Mouse (Mus musculus): Measurements from ENCODE around the gene C9. TPM values are rescaled to one million over a fixed set of nuclear protein-coding genes. Genes with fewer than 3 reads are reported as not detected.

C9 gene
- total and polyA plus RNA-seq, 2 experiments from 2014 or later = not detected

GRCm38 (mm10) chr15:6519417-6520255 lies 74.5 kb downstream of the C9 start:
- no peak overlapping the region for H3K9ac ChIP-seq (replicated peaks; ENCODE audit: low read depth, low read length)
- H3K27me3 ChIP-seq (ENCODE audit: control insufficient read depth, insufficient read depth, low read length) = no peaks in the 10 kb centered on the region
- no peaks in the 10 kb centered on the region for H3K9me3 ChIP-seq (replicated peaks; ENCODE audit: control insufficient read depth, low read length)
- H3K4me3 ChIP-seq (ENCODE audit: low read depth, low read length) = no peak overlapping the region
- WGBS = 78% methylated on average over 19 of the region's 19 CpGs
- DNase-seq (ENCODE audit: low spot score) = no peak
- no peak for TF ChIP-seq CTCF (IDR thresholded peaks at IDR 0.05; ENCODE audit: low read depth)
- TF ChIP-seq EP300 (IDR thresholded peaks at IDR 0.05; ENCODE audit: low read depth) = no peak
- no peak for ATAC-seq (ENCODE audit: insufficient read depth, low read depth)
- H3K27ac ChIP-seq (ENCODE audit: low read depth) = no peak overlapping the region
- no peaks in the 10 kb centered on the region for H3K36me3 ChIP-seq (replicated peaks; ENCODE audit: control insufficient read depth, insufficient read depth, low read length)
- H3K4me2 ChIP-seq (ENCODE audit: low read depth, low read length) = no peak overlapping the region
- H3K4me1 ChIP-seq (ENCODE audit: control insufficient read depth, insufficient read depth) = no peaks in the 10 kb centered on the region

- ATAC-seq (ENCODE audit: insufficient read depth, low read depth) (no peak), DNase-seq (ENCODE audit: low spot score) (no peak)
- no peaks in the 10 kb centered on the region for H3K27me3 ChIP-seq (ENCODE audit: control insufficient read depth, insufficient read depth, low read length)
- H3K36me3 ChIP-seq (replicated peaks; ENCODE audit: control insufficient read depth, insufficient read depth, low read length) = no peaks in the 10 kb centered on the region
- TF ChIP-seq CTCF (IDR thresholded peaks at IDR 0.05; ENCODE audit: low read depth) = no peak
- no peak for TF ChIP-seq EP300 (IDR thresholded peaks at IDR 0.05; ENCODE audit: low read depth)
- H3K9me3 ChIP-seq (replicated peaks; ENCODE audit: control insufficient read depth, low read length) = no peaks in the 10 kb centered on the region
- H3K9ac ChIP-seq (replicated peaks; ENCODE audit: low read depth, low read length) = no peak overlapping the region
- H3K27ac ChIP-seq (ENCODE audit: low read depth) = no peak overlapping the region
- H3K4me1 ChIP-seq (ENCODE audit: control insufficient read depth, insufficient read depth) = no peaks in the 10 kb centered on the region
- 51% methylated on average over 10 of the region's 10 CpGs for WGBS
- H3K4me2 ChIP-seq (ENCODE audit: low read depth, low read length) = no peak overlapping the region
- no peak overlapping the region for H3K4me3 ChIP-seq (ENCODE audit: low read depth, low read length)
These were observed 75.5 kb downstream of the C9 start for GRCm38 (mm10) chr15:6520505-6521155.

GRCm38 (mm10) chr15:6522653-6523167 lies 77.6 kb downstream of the C9 start, which contains the start of gene Fyb:
Fyb (plus strand) TSS chr15:6522853.
- H3K9ac ChIP-seq (replicated peaks; ENCODE audit: low read depth, low read length) = no peak within 1 kb of the TSS
- H3K4me3 ChIP-seq (ENCODE audit: low read depth, low read length) = no peak within 1 kb of the TSS
- DNase-seq (ENCODE audit: low spot score) = no peak
- no peak for ATAC-seq (ENCODE audit: insufficient read depth, low read depth)
- H3K36me3 ChIP-seq (replicated peaks; ENCODE audit: control insufficient read depth, insufficient read depth, low read length) = no peaks in the 10 kb centered on the region
- no peaks in the 10 kb centered on the region for H3K27me3 ChIP-seq (ENCODE audit: control insufficient read depth, insufficient read depth, low read length)
- H3K4me1 ChIP-seq (ENCODE audit: control insufficient read depth, insufficient read depth) = no peaks in the 10 kb centered on the region
- H3K9me3 ChIP-seq (replicated peaks; ENCODE audit: control insufficient read depth, low read length) = no peaks in the 10 kb centered on the region
- TF ChIP-seq CTCF (IDR thresholded peaks at IDR 0.05; ENCODE audit: low read depth) (no peak), EP300 (IDR thresholded peaks at IDR 0.05; ENCODE audit: low read depth) (no peak)
- whole genome bisulfite sequencing = 70% methylated on average over 8 of the region's 8 CpGs
- H3K27ac ChIP-seq (ENCODE audit: low read depth) = no peak within 1 kb of the TSS
- H3K4me2 ChIP-seq (ENCODE audit: low read depth, low read length) = no peak within 1 kb of the TSS

GRCm38 (mm10) chr15:6524801-6525200 lies 79.7 kb downstream of the C9 start:
- TF ChIP-seq EP300 (IDR thresholded peaks at IDR 0.05; ENCODE audit: low read depth) = no peak
- no peak for TF ChIP-seq CTCF (IDR thresholded peaks at IDR 0.05; ENCODE audit: low read depth)
- H3K4me2 ChIP-seq (ENCODE audit: low read depth, low read length) = no peak overlapping the region
- no peak overlapping the region for H3K9ac ChIP-seq (replicated peaks; ENCODE audit: low read depth, low read length)
- H3K36me3 ChIP-seq (replicated peaks; ENCODE audit: control insufficient read depth, insufficient read depth, low read length) = no peaks in the 10 kb centered on the region
- H3K9me3 ChIP-seq (replicated peaks; ENCODE audit: control insufficient read depth, low read length) = no peaks in the 10 kb centered on the region
- DNase-seq (ENCODE audit: low spot score) = no peak
- no peaks in the 10 kb centered on the region for H3K4me1 ChIP-seq (ENCODE audit: control insufficient read depth, insufficient read depth)
- H3K4me3 ChIP-seq (ENCODE audit: low read depth, low read length) = no peak overlapping the region
- WGBS = 84% methylated on average over 2 of the region's 2 CpGs
- no peak overlapping the region for H3K27ac ChIP-seq (ENCODE audit: low read depth)
- ATAC-seq (ENCODE audit: insufficient read depth, low read depth) = no peak
- H3K27me3 ChIP-seq (ENCODE audit: control insufficient read depth, insufficient read depth, low read length) = no peaks in the 10 kb centered on the region

- Histone ChIP-seq H3K9ac (replicated peaks; ENCODE audit: low read depth, low read length) (no peak overlapping the region), H3K27ac (ENCODE audit: low read depth) (no peak overlapping the region), H3K4me3 (ENCODE audit: low read depth, low read length) (no peak overlapping the region), H3K36me3 (replicated peaks; ENCODE audit: control insufficient read depth, insufficient read depth, low read length) (no peaks in the 10 kb centered on the region), H3K9me3 (replicated peaks; ENCODE audit: control insufficient read depth, low read length) (no peaks in the 10 kb centered on the region), H3K4me2 (ENCODE audit: low read depth, low read length) (no peak overlapping the region), H3K4me1 (ENCODE audit: control insufficient read depth, insufficient read depth) (no peaks in the 10 kb centered on the region), H3K27me3 (ENCODE audit: control insufficient read depth, insufficient read depth, low read length) (no peaks in the 10 kb centered on the region)
- no peak for DNase-seq (ENCODE audit: low spot score)
- TF ChIP-seq EP300 (IDR thresholded peaks at IDR 0.05; ENCODE audit: low read depth) = no peak
- no peak for TF ChIP-seq CTCF (IDR thresholded peaks at IDR 0.05; ENCODE audit: low read depth)
- WGBS = 75% methylated on average over 3 of the region's 3 CpGs
- ATAC-seq (ENCODE audit: insufficient read depth, low read depth) = no peak
These were observed 80.3 kb downstream of the C9 start for GRCm38 (mm10) chr15:6525386-6525785.

All from heart, postnatal 0 days (tissue).